Mouse (Mus musculus) brain, embryonic 14.5 days (tissue): ENCODE data around the gene Krtcap2.

Experiments
- CTCF ChIP-seq: fragments of 200-500 bp; IDR thresholded peaks from 2 replicates; pipeline ENCODE4 v1.5.1; 2012; ENCODE audit warnings: inconsistent platforms, mild to moderate bottlenecking, moderate library complexity, borderline replicate concordance; ENCODE audit not compliant: insufficient read depth, insufficient read length; ENCODE audit errors: extremely low read depth
- POLR2A ChIP-seq: fragments of 200-500 bp; IDR thresholded peaks from 2 replicates; pipeline ENCODE4 v1.6.1; 2012; ENCODE audit warnings: mild to moderate bottlenecking, inconsistent platforms, borderline replicate concordance; ENCODE audit not compliant: poor library complexity, insufficient read depth, insufficient read length, severe bottlenecking; ENCODE audit errors: extremely low read depth

DNA sequence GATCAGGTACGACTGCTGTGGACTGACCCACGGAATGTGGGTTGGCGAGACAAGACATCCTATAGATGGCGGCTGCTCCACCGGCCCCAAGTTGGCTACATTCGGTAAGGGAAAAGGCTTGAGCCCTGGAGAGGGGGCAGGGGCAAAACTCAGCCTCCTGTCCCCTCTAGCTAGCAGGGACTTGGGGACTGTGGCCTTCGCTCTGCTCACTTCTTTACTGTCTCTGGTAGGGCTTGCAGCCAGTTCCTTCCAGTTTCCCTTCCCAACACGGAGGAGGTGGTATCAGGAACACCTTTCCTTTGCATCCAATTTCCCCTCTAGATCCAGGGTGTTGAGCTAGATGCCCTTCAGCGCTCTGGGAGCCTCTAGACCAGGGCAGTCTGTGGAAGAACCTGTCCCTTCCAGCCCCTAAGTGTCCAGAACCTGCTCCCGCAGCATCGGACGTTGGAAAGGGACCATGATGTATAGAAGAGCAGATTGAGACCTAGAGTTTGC is 20.4 kb upstream of the Krtcap2 start:
- TF ChIP-seq POLR2A (no peak), CTCF (no peak)
